Mouse (Mus musculus) midbrain, embryonic 10.5 days (tissue): ENCODE data around the gene Golga5. TPM values are rescaled to one million over a fixed set of nuclear protein-coding genes. Genes with fewer than 3 reads are reported as not detected.

Experiments
- DNase-seq: peaks from one replicate; pipeline ENCODE4 v3.0.0-alpha.2; 2017; ENCODE audit warnings: low spot score
- H3K27ac ChIP-seq: fragments of 300-500 bp; sonication (generic); replicated peaks from 2 replicates; pipeline ENCODE4 v1.5.1; 2016; ENCODE audit warnings: mild to moderate bottlenecking
- H3K27me3 ChIP-seq: fragments of 300-500 bp; sonication (generic); 2 replicates; pipeline ENCODE4 v1.6.1; 2016; ENCODE audit warnings: low read depth, mild to moderate bottlenecking; ENCODE audit not compliant: poor library complexity, severe bottlenecking
- H3K36me3 ChIP-seq: fragments of 300-500 bp; sonication (generic); 2 replicates; pipeline ENCODE4 v1.6.1; 2016; ENCODE audit warnings: mild to moderate bottlenecking, moderate library complexity
- H3K4me1 ChIP-seq: fragments of 300-500 bp; sonication (generic); 2 replicates; pipeline ENCODE4 v1.6.1; 2016
- H3K4me3 ChIP-seq: fragments of 300-500 bp; sonication (generic); 2 replicates; pipeline ENCODE4 v1.5.1; 2016; ENCODE audit warnings: mild to moderate bottlenecking, moderate library complexity
- H3K9me3 ChIP-seq: fragments of 300-500 bp; sonication (generic); replicated peaks from 2 replicates; pipeline ENCODE4 v1.6.1; 2016; ENCODE audit warnings: mild to moderate bottlenecking
- WGBS: fragments of 180-500 bp; shearing (Covaris S2); methylation state at CpG from one replicate; pipeline ENCODE4 v1.1.7; 2016; 5-methylcytosine and 5-hydroxymethylcytosine counted together
- polyA plus RNA-seq: library from polyadenylated mRNA; unstranded; fragments of >200 nt; fragmentation: Nextera tagmentation; extraction: Ambion mirVana; gene quantifications from 2 replicates; pipeline ENCODE4 v1.2.1, GENCODE M21; 2016

The Golga5 gene
- polyA plus RNA-seq, result 24.6 and 30.3 TPM in 2 replicates

DNA sequence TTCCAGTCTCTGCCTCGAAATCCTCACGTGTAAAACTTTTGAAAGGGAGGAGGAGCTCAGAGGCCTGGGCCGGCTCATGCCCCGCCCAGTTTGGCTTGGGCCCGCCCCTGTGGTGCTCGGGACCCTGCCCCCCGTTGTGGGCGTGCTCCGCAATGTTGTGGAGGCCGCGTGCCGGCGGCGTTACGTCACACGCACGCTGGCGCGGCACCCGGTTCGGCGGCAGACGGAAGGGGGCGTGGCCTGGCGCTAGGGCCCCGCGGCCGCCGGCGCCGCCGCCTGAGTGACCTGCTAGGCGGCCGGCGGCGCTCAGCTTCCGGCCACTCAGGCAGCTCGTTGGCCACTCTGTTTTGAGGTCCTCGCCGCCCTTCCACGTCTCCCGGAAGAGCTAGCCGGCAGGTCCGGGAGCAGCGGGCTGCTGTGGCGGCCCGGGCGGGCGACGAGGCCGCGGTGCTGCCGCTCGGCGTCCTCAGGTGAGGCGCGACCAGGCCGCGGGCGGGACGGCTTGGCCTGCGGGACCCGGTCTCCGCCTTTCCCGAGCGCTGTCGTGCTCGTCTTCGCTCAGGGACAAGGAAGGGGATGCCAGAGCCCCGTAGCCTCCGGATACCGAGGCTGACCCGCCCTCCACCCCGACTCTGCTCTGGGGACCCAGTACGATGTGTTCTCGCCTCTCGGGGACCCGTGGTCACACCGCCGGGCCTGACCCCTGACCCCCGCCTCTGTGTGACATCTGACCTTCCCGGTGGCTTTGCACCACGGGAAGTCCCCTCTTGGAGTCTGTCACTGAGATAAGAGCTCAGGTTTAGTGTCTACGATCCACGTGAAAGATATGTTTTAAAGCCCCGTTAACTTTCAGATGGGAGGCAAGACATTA lies at the start of gene Golga5:
Gene Golga5 (plus strand): TSS at position 242 of the 871 bp plus-strand sequence.
- H3K27me3 ChIP-seq, result no peaks in the 10 kb centered on the region
- peaks cover 15% of the 10 kb centered on the region for H3K36me3 ChIP-seq
- under 1% methylated on average over 86 of the region's 86 CpGs for WGBS
- peak within 1 kb of the TSS; percentile 91 for H3K4me3 ChIP-seq
- peaks cover 9% of the 10 kb centered on the region for H3K4me1 ChIP-seq
- H3K9me3 ChIP-seq, result no peaks in the 10 kb centered on the region
- peak; percentile 97 for DNase-seq
- H3K27ac ChIP-seq, result peak within 1 kb of the TSS; percentile 86

DNA sequence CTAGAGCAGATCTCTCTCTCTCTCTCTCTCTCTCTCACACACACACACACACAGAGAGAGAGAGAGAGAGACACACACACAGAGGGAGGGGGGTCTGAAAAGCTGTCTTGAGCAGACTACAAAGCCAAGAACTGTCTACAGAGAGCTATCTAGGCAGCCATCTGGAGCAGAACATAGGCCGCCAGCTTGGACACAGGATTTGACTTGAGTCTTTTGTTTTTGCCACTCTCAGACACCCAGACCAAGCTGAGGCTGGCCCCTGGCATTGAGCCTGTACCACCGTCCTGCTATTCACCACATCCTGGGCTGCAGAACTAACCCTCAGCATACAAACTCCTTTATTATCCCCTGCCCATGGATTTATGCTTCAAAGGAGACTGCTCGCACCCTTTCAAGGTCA lies 49.4 kb upstream of the Golga5 start:
- no peaks in the 10 kb centered on the region for H3K9me3 ChIP-seq
- peaks cover 15% of the 10 kb centered on the region for H3K4me1 ChIP-seq
- H3K27me3 ChIP-seq, result no peaks in the 10 kb centered on the region
- H3K36me3 ChIP-seq, result peaks cover 19% of the 10 kb centered on the region
- no peak overlapping the region for H3K4me3 ChIP-seq
- WGBS, result 71% methylated on average over 3 of the region's 3 CpGs
- no peak for DNase-seq
- H3K27ac ChIP-seq, result peak overlapping the region; percentile 33; the same call in 1 of the 2 replicates

DNA sequence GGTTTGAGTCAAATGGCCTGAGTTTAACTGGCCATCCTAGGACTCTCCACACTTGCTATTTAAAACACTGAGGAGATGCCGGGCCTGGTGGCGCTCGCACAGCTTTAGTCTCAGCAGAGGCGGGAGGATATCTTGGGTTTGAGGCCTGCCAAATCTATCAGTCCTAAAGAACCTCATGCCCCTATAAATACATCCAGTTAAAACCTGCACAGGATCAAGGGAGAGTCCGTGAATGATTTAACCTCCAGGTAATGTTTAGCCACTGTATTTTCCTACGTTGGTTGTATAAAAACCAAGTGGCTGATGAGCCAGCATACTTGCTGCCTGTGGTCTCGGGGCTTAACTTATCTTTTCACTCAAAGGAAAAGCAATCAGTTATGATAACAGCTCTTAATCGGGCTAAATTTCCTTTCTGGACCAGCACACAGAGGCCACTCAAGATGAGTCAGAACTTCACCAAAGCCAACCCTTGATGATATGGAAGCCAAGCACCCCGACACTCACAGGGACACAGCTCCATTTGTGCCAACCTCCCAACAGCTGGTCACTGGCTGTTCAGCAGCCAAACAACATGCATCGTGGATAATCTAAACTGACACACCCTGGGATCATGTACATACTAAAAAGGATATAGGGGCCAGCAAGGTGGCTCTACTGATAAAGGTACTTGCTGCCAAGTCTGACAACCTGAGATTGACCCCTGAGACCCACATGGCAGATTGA lies 48.6 kb upstream of the Golga5 start:
- Histone ChIP-seq H3K27me3 (no peaks in the 10 kb centered on the region), H3K4me1 (peaks cover 15% of the 10 kb centered on the region), H3K9me3 (no peaks in the 10 kb centered on the region), H3K27ac (no peak overlapping the region), H3K36me3 (peaks cover 19% of the 10 kb centered on the region), H3K4me3 (no peak overlapping the region)
- WGBS, result 90% methylated on average over 10 of the region's 10 CpGs
- DNase-seq, result no peak

DNA sequence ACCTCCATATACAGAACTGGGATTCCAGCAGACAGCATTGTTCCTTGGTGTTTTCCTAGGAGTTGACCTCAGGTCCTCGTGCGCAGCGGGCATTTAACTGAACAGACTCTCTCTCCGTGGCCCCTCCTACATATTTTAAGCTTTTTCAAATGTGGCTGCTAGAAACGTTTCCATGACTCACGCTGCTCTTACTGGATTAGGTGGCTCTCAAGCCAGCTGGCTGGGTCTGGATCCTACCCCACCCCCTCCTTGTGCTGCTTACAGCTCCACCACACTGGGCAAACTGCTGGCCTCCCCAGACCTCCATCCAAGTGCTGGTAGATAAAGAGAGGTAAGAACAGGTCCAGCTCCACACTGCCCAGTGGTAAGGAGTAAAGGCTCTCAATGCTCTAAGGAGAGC lies 46.9 kb upstream of the Golga5 start:
- Histone ChIP-seq H3K9me3 (no peaks in the 10 kb centered on the region), H3K27me3 (no peaks in the 10 kb centered on the region), H3K27ac (no peak overlapping the region), H3K4me1 (peaks cover 9% of the 10 kb centered on the region; the same call in 1 of the 2 replicates), H3K4me3 (no peak overlapping the region), H3K36me3 (peaks cover 24% of the 10 kb centered on the region)
- DNase-seq, result no peak
- WGBS, result 86% methylated on average over 6 of the region's 6 CpGs

DNA sequence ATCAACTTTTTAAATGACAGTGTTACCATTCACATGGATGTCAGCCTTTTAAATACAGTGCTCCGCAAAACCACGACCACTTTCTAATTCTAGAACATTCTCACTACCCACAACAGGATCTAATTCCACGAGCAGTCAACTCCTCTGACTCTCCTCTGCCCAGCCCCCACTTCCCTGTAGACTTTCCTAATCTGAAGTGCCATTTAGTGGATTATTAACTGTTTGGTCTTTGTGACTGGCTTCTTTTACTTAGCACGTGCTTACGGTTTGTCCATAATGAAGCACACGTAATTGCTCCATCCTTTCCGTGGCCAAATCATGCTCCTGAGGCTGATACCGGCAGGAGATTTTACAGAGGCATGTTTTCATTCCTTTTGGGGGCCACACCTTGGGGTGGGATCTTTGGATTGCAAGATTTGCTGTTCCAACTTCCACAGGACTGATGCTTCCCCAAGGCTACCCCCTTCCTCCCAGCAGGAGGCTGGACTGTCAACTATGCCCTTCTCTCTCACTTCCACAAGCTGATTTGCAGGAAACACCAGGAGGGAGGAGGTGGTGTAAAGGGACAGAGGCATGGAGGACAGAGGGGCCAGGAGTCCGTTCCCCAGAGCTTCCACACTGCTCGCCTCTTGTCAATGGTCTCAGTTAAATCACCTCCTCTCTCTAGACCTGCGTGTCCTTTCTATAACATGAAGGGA lies 46.2 kb upstream of the Golga5 start:
- no peaks in the 10 kb centered on the region for H3K27me3 ChIP-seq
- no peak overlapping the region for H3K4me3 ChIP-seq
- H3K9me3 ChIP-seq, result no peaks in the 10 kb centered on the region
- 90% methylated on average over 11 of the region's 11 CpGs for WGBS
- DNase-seq, result no peak
- H3K36me3 ChIP-seq, result peaks cover 24% of the 10 kb centered on the region
- peaks cover 9% of the 10 kb centered on the region; the same call in 1 of the 2 replicates for H3K4me1 ChIP-seq
- H3K27ac ChIP-seq, result no peak overlapping the region

DNA sequence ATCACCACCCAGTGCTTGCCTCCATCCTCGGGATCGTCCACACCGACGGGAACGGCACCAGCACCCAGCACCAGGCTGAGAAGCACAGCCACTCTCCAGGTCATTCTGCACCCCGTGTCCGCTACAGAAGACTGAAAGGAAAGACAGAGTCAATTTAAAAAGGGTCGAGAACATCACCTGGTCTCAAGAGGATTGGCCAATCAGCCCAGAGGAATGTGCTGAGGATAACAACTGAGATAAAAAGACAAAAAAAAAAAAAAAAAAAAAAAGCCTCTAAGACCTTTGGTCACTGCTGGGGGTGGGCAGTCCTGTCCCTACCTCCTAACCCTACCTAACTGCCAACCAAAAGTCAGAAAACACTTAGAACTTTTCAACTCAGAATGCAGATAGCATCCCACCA lies 45.3 kb upstream of the Golga5 start:
- 95% methylated on average over 8 of the region's 8 CpGs for WGBS
- Histone ChIP-seq H3K4me3 (no peak overlapping the region), H3K27me3 (no peaks in the 10 kb centered on the region), H3K4me1 (peaks cover 9% of the 10 kb centered on the region; the same call in 1 of the 2 replicates), H3K9me3 (no peaks in the 10 kb centered on the region), H3K27ac (no peak overlapping the region), H3K36me3 (peaks cover 24% of the 10 kb centered on the region)
- no peak for DNase-seq

DNA sequence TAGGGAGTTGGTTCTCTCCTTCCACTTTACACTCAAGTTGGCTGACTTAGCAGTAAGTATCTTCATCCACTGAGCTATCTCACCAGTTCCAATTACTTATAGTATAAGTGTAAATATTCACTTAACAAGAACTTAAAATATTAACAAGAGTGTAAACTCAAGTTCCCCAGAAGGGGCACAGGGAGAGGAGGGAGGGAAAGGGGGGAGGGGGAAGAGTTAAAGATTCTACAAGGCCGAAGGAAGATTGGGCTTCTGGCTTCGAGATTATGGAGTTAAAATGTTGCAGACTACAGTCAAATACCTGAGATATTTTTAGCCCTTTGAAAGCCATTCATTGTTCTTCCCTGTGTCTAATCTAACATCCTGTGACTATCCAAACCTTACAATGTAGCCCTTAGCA lies 44.5 kb upstream of the Golga5 start:
- 91% methylated on average over 2 of the region's 2 CpGs for WGBS
- Histone ChIP-seq H3K27me3 (no peaks in the 10 kb centered on the region), H3K36me3 (peaks cover 24% of the 10 kb centered on the region), H3K27ac (no peak overlapping the region), H3K9me3 (no peaks in the 10 kb centered on the region), H3K4me3 (no peak overlapping the region), H3K4me1 (peaks cover 7% of the 10 kb centered on the region; the same call in 1 of the 2 replicates)
- no peak for DNase-seq

DNA sequence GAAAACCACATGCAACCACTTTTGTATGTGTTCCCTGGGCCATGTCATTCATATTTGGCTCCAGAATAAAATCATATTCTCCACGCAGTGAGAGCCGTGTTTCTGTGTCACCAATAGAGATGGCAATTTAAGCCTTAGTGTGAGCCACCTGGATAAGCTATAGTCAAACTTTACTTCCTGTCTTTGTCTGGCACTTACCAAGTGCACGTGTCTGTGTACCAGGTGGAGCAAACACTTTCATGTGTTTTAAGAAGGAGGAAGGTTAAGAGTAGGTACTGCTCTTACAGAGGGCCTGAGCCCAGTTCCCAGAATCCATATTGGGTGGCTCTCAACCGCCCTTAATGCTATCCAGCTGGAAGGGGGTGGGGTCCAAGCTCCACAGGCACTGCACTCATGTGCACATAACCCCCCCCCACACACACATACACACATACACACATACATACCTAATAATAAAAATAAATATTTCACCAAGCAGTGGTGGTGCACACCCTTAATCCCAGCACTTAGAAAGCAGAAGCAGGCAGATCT lies 43.8 kb upstream of the Golga5 start:
- Histone ChIP-seq H3K36me3 (peaks cover 24% of the 10 kb centered on the region), H3K27ac (no peak overlapping the region), H3K4me1 (peaks cover 3% of the 10 kb centered on the region; the same call in 1 of the 2 replicates), H3K27me3 (no peaks in the 10 kb centered on the region), H3K9me3 (no peaks in the 10 kb centered on the region), H3K4me3 (no peak overlapping the region)
- DNase-seq, result no peak
- WGBS, result 92% methylated on average over 4 of the region's 4 CpGs

DNA sequence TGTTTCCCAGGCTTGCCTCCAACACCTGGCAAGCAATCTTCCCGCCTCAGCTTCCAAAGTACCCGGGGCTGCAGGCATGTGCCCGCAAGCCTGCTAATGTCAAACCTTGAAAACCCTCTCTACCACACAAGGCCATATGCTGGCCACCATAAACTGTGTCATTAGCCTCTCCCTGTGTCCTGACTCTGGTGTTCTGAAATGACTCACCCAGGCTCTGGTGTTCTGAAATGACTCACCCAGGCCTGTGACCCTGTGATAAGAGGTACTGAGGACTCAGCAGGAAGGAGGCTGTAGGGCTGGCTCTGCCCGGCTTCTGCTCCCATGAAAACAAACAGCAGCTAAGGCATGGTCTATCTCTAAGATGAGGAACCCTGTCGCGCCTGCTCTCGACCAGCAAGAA lies 42.6 kb upstream of the Golga5 start:
- WGBS, result 92% methylated on average over 7 of the region's 7 CpGs
- no peaks in the 10 kb centered on the region for H3K27me3 ChIP-seq
- no peak overlapping the region for H3K27ac ChIP-seq
- H3K4me3 ChIP-seq, result no peak overlapping the region
- peaks cover 24% of the 10 kb centered on the region for H3K36me3 ChIP-seq
- H3K9me3 ChIP-seq, result no peaks in the 10 kb centered on the region
- DNase-seq, result no peak
- H3K4me1 ChIP-seq, result peaks cover 3% of the 10 kb centered on the region; the same call in 1 of the 2 replicates

DNA sequence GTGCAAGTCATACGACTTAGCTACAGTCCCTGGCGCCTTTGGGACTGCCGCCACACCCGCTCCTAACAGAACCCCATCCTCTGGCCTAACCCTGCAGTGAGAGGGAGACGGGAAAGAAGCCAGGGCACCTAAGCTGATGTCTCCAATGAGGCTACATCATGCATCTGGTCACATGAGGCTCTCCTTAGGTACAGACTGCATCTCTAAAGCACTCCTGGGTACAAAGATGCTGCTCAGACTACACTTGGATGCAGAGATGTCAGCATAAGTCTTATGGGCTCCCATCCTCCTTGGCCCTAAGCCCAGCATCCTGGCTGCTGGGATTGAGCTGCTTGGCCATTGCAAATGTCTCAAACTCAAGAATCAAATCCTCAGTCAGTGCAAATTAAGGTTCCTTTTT lies 39.3 kb upstream of the Golga5 start:
- Histone ChIP-seq H3K4me3 (no peak overlapping the region), H3K4me1 (no peaks in the 10 kb centered on the region), H3K27ac (no peak overlapping the region), H3K36me3 (peaks cover 5% of the 10 kb centered on the region), H3K27me3 (no peaks in the 10 kb centered on the region), H3K9me3 (no peaks in the 10 kb centered on the region)
- no peak for DNase-seq
- 94% methylated on average over 5 of the region's 5 CpGs for WGBS

DNA sequence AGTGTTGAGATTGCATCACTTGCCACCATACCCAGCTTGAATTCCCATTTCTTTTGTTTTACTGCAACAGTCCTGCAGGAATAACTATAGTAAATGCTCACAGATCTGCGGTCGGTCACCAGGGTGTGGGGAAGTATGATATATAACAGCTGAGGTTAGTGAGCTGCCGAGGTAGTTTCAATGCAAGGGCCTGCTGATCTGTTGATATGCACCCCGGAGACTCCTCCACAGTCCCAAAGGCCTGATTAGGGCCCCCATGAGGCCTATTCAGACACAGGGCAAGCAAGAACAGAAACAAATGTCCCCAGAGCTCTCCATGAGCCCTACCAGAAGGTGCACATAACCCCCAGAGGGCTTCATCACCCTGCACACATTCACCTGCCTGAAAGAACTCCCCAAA lies 38.7 kb upstream of the Golga5 start:
- H3K4me1 ChIP-seq, result no peaks in the 10 kb centered on the region

DNA sequence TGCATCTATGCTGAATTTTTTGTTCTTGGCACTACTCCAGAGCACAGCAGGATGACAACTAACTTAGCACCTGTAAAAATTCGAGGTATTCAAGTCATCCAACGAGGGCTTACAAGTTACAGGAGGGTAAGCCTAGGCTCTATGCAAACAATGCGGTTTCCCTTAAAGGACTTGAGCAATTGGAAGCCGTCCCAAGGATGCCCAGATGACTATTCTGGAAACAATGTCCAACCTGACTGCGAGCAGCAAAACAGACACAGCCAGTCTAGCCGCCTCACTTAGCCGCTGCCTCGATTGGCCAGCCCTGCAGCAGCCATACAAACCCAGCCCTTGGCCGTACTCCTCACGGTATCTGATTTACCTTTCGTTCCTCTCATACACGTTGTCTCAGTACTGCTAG lies 36.7 kb upstream of the Golga5 start:
- no peaks in the 10 kb centered on the region for H3K27me3 ChIP-seq
- no peaks in the 10 kb centered on the region for H3K4me1 ChIP-seq
- no peak overlapping the region for H3K27ac ChIP-seq
- WGBS, result 85% methylated on average over 12 of the region's 12 CpGs
- H3K4me3 ChIP-seq, result no peak overlapping the region
- H3K36me3 ChIP-seq, result no peaks in the 10 kb centered on the region
- H3K9me3 ChIP-seq, result no peaks in the 10 kb centered on the region
- DNase-seq, result no peak

More for the DNA sequence above, 38.7 kb upstream of the Golga5 start:
- Histone ChIP-seq H3K9me3 (no peaks in the 10 kb centered on the region), H3K4me3 (no peak overlapping the region), H3K27me3 (no peaks in the 10 kb centered on the region), H3K36me3 (peaks cover 5% of the 10 kb centered on the region), H3K27ac (no peak overlapping the region)
- 84% methylated on average over 4 of the region's 4 CpGs for WGBS
- no peak for DNase-seq
